Mouse (Mus musculus): ENCODE results near the gene Ttyh3. TPM values are rescaled to one million over a fixed set of nuclear protein-coding genes. Genes with fewer than 3 reads are reported as not detected.

Ttyh3 gene
- polyA plus RNA-seq, 1 experiment from 2014 or later = 21.4 TPM

DNA sequence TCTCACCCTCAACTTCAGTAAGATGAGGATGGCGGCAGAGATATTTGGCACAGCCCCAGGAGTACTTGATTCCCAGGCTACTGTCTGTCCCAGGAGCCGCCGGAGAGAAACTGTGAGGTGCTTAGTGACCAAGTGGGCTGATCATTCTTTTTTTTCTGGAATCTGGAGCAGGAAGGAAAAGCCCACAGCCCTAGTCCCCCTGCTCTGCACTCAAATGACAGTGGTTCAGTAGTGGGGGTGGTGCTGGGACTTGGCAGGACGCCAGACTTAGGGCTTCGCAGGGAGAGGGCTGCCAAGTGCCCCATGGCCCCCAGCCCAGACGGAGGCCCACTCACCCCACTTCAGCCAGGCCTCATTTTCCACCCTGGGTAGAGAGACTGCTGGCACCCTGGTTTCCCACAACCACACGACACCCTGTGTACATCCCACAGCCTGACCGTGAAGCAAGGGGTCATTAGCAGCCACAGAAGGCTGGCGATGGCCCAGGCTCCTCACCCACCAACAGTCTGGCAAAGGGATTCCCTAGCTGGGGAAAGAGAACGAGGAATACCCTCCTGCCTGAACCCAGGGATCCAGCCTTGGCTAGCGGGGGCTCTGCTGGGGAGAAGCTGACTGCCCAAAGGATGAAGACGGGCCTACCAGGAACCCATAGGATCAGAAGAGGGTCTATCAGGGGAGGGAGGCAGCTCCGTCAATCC is 861 bp downstream of the Ttyh3 start:
- Histone ChIP-seq H3K9me3 (ENCODE audit: control insufficient read depth) (no peaks in the 10 kb centered on the region), H3K4me2 (replicated peaks; ENCODE audit: low read depth) (peak overlapping the region; percentile 91), H3K4me3 (ENCODE audit: low read depth, low read length) (peak overlapping the region; percentile 90), H3K9ac (ENCODE audit: low read depth, low read length) (peak overlapping the region; percentile 92), H3K27ac (ENCODE audit: low read depth, low read length) (peak overlapping the region; percentile 83), H3K36me3 (ENCODE audit: control insufficient read depth, insufficient read depth) (peaks cover 7% of the 10 kb centered on the region; the same call in 1 of the 2 replicates), H3K27me3 (replicated peaks; ENCODE audit: control insufficient read depth, insufficient read depth, low read length) (no peaks in the 10 kb centered on the region), H3K4me1 (replicated peaks; ENCODE audit: control insufficient read depth, insufficient read depth, low read length) (peaks cover 8% of the 10 kb centered on the region; the same call in 1 of the 2 replicates)
- ATAC-seq = no peak
- WGBS = under 1% methylated on average over 13 of the region's 13 CpGs
- TF ChIP-seq CTCF (IDR thresholded peaks at IDR 0.05; ENCODE audit: low read depth) = no peak

DNA sequence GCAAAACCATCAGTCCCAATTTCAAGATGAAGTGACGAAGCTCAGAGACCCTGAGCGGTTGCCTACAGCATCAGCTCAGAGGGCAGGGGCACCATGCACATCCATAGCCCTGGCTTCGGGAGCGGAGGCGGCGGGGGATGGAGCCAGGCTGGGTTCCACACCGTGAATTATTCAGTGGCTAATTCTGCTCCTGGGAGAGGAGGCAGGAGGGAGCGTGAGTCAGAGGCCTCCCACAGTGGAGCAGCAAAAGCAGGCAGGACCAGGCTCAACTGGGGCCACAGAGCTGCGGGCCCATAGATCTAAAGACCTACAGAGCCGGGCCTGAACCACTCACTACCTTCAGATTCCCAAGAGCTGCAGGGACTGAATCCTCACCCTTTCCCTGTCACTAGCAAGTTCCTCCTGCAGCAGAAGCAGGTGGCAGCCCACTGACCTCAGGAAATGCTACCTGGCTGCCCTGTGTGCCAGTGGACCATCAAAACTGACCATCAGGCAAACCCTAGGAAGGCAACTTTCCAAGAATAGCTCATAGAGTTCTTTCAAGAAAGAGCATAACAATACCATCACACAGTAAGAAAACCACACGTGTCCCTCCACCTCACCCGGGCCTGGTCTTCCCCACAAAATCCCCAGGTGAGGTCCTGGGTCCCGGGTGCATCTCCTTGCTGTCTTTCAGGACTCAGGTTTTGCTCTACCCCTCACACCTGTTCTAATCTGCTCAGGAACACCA is 1.6 kb downstream of the Ttyh3 start:
- Histone ChIP-seq H3K9ac (ENCODE audit: low read depth, low read length) (peak overlapping the region; percentile 92), H3K4me2 (replicated peaks; ENCODE audit: low read depth) (peak overlapping the region; percentile 91), H3K27me3 (replicated peaks; ENCODE audit: control insufficient read depth, insufficient read depth, low read length) (no peaks in the 10 kb centered on the region), H3K27ac (ENCODE audit: low read depth, low read length) (peak overlapping the region; percentile 83; the same call in 1 of the 2 replicates), H3K4me1 (replicated peaks; ENCODE audit: control insufficient read depth, insufficient read depth, low read length) (peaks cover 5% of the 10 kb centered on the region; the same call in 1 of the 2 replicates), H3K4me3 (ENCODE audit: low read depth, low read length) (peak overlapping the region; percentile 90), H3K9me3 (ENCODE audit: control insufficient read depth) (no peaks in the 10 kb centered on the region), H3K36me3 (ENCODE audit: control insufficient read depth, insufficient read depth) (peaks cover 7% of the 10 kb centered on the region; the same call in 1 of the 2 replicates)
- no peak for ATAC-seq
- 56% methylated on average over 13 of the region's 13 CpGs for WGBS
- TF ChIP-seq CTCF (IDR thresholded peaks at IDR 0.05; ENCODE audit: low read depth) = no peak

DNA sequence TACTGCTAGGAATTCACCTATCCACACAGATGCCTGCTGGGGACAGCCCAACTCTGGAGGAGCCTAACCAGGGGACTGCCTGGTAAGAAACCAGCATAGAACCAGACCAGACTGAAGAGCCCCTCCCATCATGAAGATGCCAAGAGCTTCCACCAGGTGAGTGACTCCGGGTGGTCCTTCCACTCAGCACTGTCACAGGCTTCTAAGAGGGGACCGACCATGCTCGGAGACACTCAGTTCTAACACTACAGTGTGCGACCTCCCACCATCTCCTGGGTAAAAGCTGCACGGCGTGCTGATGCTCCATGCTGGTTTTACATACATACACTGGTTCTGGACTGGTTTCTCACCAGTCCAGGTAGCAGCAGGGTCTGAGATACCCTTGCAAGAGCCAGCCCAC is 2.7 kb downstream of the Ttyh3 start:
- peaks cover 10% of the 10 kb centered on the region; the same call in 1 of the 2 replicates for H3K36me3 ChIP-seq (ENCODE audit: control insufficient read depth, insufficient read depth)
- no peak for ATAC-seq
- H3K9ac ChIP-seq (ENCODE audit: low read depth, low read length) = no peak overlapping the region
- no peak overlapping the region for H3K27ac ChIP-seq (ENCODE audit: low read depth, low read length)
- 92% methylated on average over 6 of the region's 6 CpGs for WGBS
- H3K4me3 ChIP-seq (ENCODE audit: low read depth, low read length) = no peak overlapping the region
- no peaks in the 10 kb centered on the region for H3K27me3 ChIP-seq (replicated peaks; ENCODE audit: control insufficient read depth, insufficient read depth, low read length)
- H3K4me1 ChIP-seq (replicated peaks; ENCODE audit: control insufficient read depth, insufficient read depth, low read length) = peaks cover 5% of the 10 kb centered on the region; the same call in 1 of the 2 replicates
- no peaks in the 10 kb centered on the region for H3K9me3 ChIP-seq (ENCODE audit: control insufficient read depth)
- no peak for TF ChIP-seq CTCF (IDR thresholded peaks at IDR 0.05; ENCODE audit: low read depth)
- H3K4me2 ChIP-seq (replicated peaks; ENCODE audit: low read depth) = peak overlapping the region; percentile 91; the same call in 1 of the 2 replicates

DNA sequence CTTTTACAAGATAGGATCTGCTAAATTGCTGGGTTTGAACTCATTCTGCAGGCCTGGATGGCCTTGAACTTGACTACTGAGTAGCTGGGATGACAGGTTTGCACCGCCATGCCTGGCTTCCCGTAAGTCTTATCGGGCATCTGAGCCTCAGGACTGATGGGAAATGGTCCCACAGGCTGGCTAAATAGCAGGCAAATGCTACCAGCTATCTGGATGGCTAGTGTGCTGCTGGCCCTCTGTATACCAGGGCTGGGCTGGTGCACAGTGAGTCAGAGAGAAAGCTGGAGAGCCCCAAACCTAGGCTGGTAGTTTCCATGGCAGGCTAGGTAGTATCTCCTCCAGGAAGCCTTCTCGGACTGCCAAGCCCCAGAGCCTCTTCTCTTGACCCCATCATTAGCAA is 3.4 kb downstream of the Ttyh3 start:
- WGBS = 73% methylated on average over 4 of the region's 4 CpGs

DNA sequence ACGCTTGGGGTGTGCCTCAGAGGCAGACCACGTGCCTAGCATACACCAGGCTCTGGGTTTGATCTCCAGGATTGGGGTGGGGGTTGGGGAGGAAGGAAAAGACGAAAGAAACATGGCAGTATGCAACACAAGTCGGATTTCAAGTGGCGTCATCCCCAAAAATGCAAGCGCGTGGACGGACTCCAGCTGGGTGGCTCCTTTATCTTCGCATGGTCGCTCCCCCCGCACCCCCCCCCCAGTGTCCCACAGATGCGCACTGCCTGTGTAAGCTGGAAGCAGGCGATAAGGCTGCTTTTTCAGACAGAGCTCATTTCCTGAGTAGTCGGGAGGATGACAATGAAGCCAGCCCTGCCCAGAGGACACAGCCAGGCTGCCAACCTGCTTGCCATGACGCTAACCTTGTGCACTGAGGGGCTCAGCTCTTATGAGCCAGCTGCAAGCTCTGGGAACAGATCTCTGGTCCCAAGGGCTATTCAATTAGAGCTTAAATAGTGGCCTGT is 4.1 kb downstream of the Ttyh3 start:
- Histone ChIP-seq H3K4me3 (ENCODE audit: low read depth, low read length) (no peak overlapping the region), H3K27ac (ENCODE audit: low read depth, low read length) (no peak overlapping the region), H3K27me3 (replicated peaks; ENCODE audit: control insufficient read depth, insufficient read depth, low read length) (no peaks in the 10 kb centered on the region), H3K9ac (ENCODE audit: low read depth, low read length) (no peak overlapping the region), H3K9me3 (ENCODE audit: control insufficient read depth) (no peaks in the 10 kb centered on the region), H3K36me3 (ENCODE audit: control insufficient read depth, insufficient read depth) (peaks cover 11% of the 10 kb centered on the region; the same call in 1 of the 2 replicates), H3K4me2 (replicated peaks; ENCODE audit: low read depth) (no peak overlapping the region), H3K4me1 (replicated peaks; ENCODE audit: control insufficient read depth, insufficient read depth, low read length) (peaks cover 5% of the 10 kb centered on the region; the same call in 1 of the 2 replicates)
- no peak for ATAC-seq
- WGBS = 68% methylated on average over 15 of the region's 15 CpGs
- TF ChIP-seq CTCF (IDR thresholded peaks at IDR 0.05; ENCODE audit: low read depth) = no peak

More for the DNA sequence above, 3.4 kb downstream of the Ttyh3 start:
- no peak overlapping the region for H3K9ac ChIP-seq (ENCODE audit: low read depth, low read length)
- no peaks in the 10 kb centered on the region for H3K27me3 ChIP-seq (replicated peaks; ENCODE audit: control insufficient read depth, insufficient read depth, low read length)
- no peak for ATAC-seq
- H3K4me2 ChIP-seq (replicated peaks; ENCODE audit: low read depth) = no peak overlapping the region
- H3K4me1 ChIP-seq (replicated peaks; ENCODE audit: control insufficient read depth, insufficient read depth, low read length) = peaks cover 5% of the 10 kb centered on the region; the same call in 1 of the 2 replicates
- H3K4me3 ChIP-seq (ENCODE audit: low read depth, low read length) = no peak overlapping the region
- H3K36me3 ChIP-seq (ENCODE audit: control insufficient read depth, insufficient read depth) = peaks cover 11% of the 10 kb centered on the region; the same call in 1 of the 2 replicates
- H3K27ac ChIP-seq (ENCODE audit: low read depth, low read length) = no peak overlapping the region
- H3K9me3 ChIP-seq (ENCODE audit: control insufficient read depth) = no peaks in the 10 kb centered on the region
- no peak for TF ChIP-seq CTCF (IDR thresholded peaks at IDR 0.05; ENCODE audit: low read depth)

DNA sequence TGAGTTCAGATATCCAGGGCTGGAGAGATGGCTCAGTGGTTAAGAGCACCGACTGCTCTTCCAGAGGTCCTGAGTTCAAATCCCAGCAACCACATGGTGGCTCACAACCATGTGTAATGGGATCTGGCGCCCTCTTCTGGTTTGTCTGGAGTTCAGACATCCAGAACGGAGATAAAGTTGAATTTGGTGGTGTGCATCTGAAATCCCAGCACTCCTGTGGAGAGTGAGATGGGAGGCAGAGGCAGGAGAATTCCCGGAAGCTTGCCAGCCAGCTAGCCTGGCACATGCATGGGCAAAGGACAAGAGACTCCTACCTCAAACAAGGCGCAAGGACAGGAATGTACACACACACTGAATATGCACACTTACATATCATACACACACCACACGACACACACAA is 4.6 kb downstream of the Ttyh3 start:
- Histone ChIP-seq H3K27me3 (replicated peaks; ENCODE audit: control insufficient read depth, insufficient read depth, low read length) (no peaks in the 10 kb centered on the region), H3K4me3 (ENCODE audit: low read depth, low read length) (no peak overlapping the region), H3K36me3 (ENCODE audit: control insufficient read depth, insufficient read depth) (peaks cover 11% of the 10 kb centered on the region; the same call in 1 of the 2 replicates), H3K4me1 (replicated peaks; ENCODE audit: control insufficient read depth, insufficient read depth, low read length) (peaks cover 5% of the 10 kb centered on the region; the same call in 1 of the 2 replicates), H3K9ac (ENCODE audit: low read depth, low read length) (no peak overlapping the region), H3K9me3 (ENCODE audit: control insufficient read depth) (no peaks in the 10 kb centered on the region), H3K27ac (ENCODE audit: low read depth, low read length) (no peak overlapping the region), H3K4me2 (replicated peaks; ENCODE audit: low read depth) (no peak overlapping the region)
- TF ChIP-seq CTCF (IDR thresholded peaks at IDR 0.05; ENCODE audit: low read depth) = peak; percentile 55
- no peak for ATAC-seq
- WGBS = 86% methylated on average over 6 of the region's 6 CpGs
